12 mouse cellular contexts compared by ENCODE assay signal in genomic region chr10:75633048-75633447, GRCm38 (mm10). TPM values are rescaled to one million over a fixed set of nuclear protein-coding genes. Genes with fewer than 3 reads are reported as not detected.
DNase-seq lines count a peak whose midpoint lies in the region; ATAC-seq and TF ChIP-seq lines count a peak whose summit lies in the region.
"Had no signal": no experiment of that assay in that cellular context is flagged by ENCODE, and none has a peak within 500 bp of the region (broad histone marks: within the 10 kb centered on the region; RNA-seq: fewer than 3 reads in every experiment).

No protein-coding gene starts in this region.

- H3K4me1 ChIP-seq in hindbrain, postnatal 0 days (ENCODE audit: insufficient read depth, low read length) = no peaks in the 10 kb centered on the region; the same call in none of the 2 replicates
- peaks cover 9% of the 10 kb centered on the region for H3K4me1 ChIP-seq in hindbrain, embryonic 13.5 days (replicated peaks)
- peaks cover 13% of the 10 kb centered on the region for H3K4me1 ChIP-seq in embryonic facial prominence, embryonic 15.5 days
- no peaks in the 10 kb centered on the region for H3K4me1 ChIP-seq in limb, embryonic 14.5 days (ENCODE audit: control insufficient read depth, insufficient read depth, low read length)
- H3K4me1 ChIP-seq: hindbrain, embryonic 15.5 days; midbrain, embryonic 12.5 days had no signal

- no peak for DNase-seq in hindbrain, postnatal 0 days (ENCODE audit: low spot score)
- peak; percentile 63 for DNase-seq in NIH3T3 (ENCODE audit: low read depth)
- peak; percentile 27 for DNase-seq in limb, embryonic 14.5 days (ENCODE audit: low spot score)
- DNase-seq in cerebellum, adult 18-20 months = no peak
- DNase-seq in spleen, postnatal 10 days (ENCODE audit: low spot score in 2 of 2) = no peak

- H3K9ac ChIP-seq in hindbrain, postnatal 0 days (replicated peaks; ENCODE audit: low read length) = 0 out of 2 replicates have a peak overlapping the region, but pooled peaks have one; percentile 13
- no peak overlapping the region for H3K9ac ChIP-seq in hindbrain, embryonic 13.5 days
- no peak overlapping the region for H3K9ac ChIP-seq in embryonic facial prominence, embryonic 15.5 days
- H3K9ac ChIP-seq in limb, embryonic 14.5 days (ENCODE audit: low read depth, low read length, severe bottlenecking) = no peak overlapping the region
- H3K9ac ChIP-seq: hindbrain, embryonic 15.5 days; midbrain, embryonic 12.5 days had no signal

- TF ChIP-seq POLR2A in limb, embryonic 14.5 days (IDR thresholded peaks at IDR 0.05; ENCODE audit: borderline replicate concordance, extremely low read depth, insufficient read depth, insufficient read length) = no peak

- 51% methylated on average over 5 of the region's 5 CpGs for WGBS in hindbrain, postnatal 0 days
- 67% methylated on average over 5 of the region's 5 CpGs for WGBS in hindbrain, embryonic 13.5 days
- WGBS in embryonic facial prominence, embryonic 15.5 days = 43% methylated on average over 5 of the region's 5 CpGs
- WGBS in limb, embryonic 14.5 days = 65% methylated on average over 5 of the region's 5 CpGs

- H3K9me3 ChIP-seq in hindbrain, postnatal 0 days (ENCODE audit: low read length) = no peaks in the 10 kb centered on the region
- no peaks in the 10 kb centered on the region for H3K9me3 ChIP-seq in hindbrain, embryonic 13.5 days
- no peaks in the 10 kb centered on the region for H3K9me3 ChIP-seq in embryonic facial prominence, embryonic 15.5 days (replicated peaks)
- no peaks in the 10 kb centered on the region for H3K9me3 ChIP-seq in limb, embryonic 14.5 days (ENCODE audit: control insufficient read depth, low read length)
- H3K9me3 ChIP-seq: hindbrain, embryonic 15.5 days; midbrain, embryonic 12.5 days had no signal

- TF ChIP-seq CTCF in hindbrain, postnatal 0 days (IDR thresholded peaks at IDR 0.05; ENCODE audit: low read depth) = no peak

- H3K27me3 ChIP-seq in hindbrain, postnatal 0 days (ENCODE audit: insufficient read depth, low read length) = no peaks in the 10 kb centered on the region
- H3K27me3 ChIP-seq in hindbrain, embryonic 13.5 days = no peaks in the 10 kb centered on the region
- H3K27me3 ChIP-seq in embryonic facial prominence, embryonic 15.5 days = no peaks in the 10 kb centered on the region
- no peaks in the 10 kb centered on the region for H3K27me3 ChIP-seq in limb, embryonic 14.5 days (ENCODE audit: control insufficient read depth, insufficient read depth, low read length)
- H3K27me3 ChIP-seq: CH12.LX; hindbrain, embryonic 15.5 days; midbrain, embryonic 12.5 days had no signal

- no peaks in the 10 kb centered on the region for H3K36me3 ChIP-seq in hindbrain, postnatal 0 days (ENCODE audit: insufficient read depth, low read length)
- H3K36me3 ChIP-seq in hindbrain, embryonic 13.5 days = no peaks in the 10 kb centered on the region
- H3K36me3 ChIP-seq in embryonic facial prominence, embryonic 15.5 days = no peaks in the 10 kb centered on the region
- no peaks in the 10 kb centered on the region for H3K36me3 ChIP-seq in limb, embryonic 14.5 days (ENCODE audit: control insufficient read depth, insufficient read depth, low read length)
- H3K36me3 ChIP-seq: hindbrain, embryonic 15.5 days; midbrain, embryonic 12.5 days had no signal

- peak; percentile 57 for ATAC-seq in hindbrain, postnatal 0 days
- no peak for ATAC-seq in hindbrain, embryonic 13.5 days (ENCODE audit: low FRiP score)
- peak; percentile 76 for ATAC-seq in embryonic facial prominence, embryonic 15.5 days (ENCODE audit: insufficient number of reproducible peaks, low FRiP score, low TSS enrichment, low read depth)
- ATAC-seq in limb, embryonic 14.5 days (ENCODE audit: low FRiP score, low read depth) = peak; percentile 67
- ATAC-seq in monocyte, adult 5-6 weeks (replicated peaks; ENCODE audit: insufficient number of reproducible peaks, low FRiP score, low TSS enrichment, poor library complexity, severe bottlenecking) = no peak

- no peak overlapping the region for H3K4me2 ChIP-seq in hindbrain, postnatal 0 days (ENCODE audit: low read depth, low read length)
- H3K4me2 ChIP-seq in hindbrain, embryonic 13.5 days = no peak overlapping the region
- no peak overlapping the region for H3K4me2 ChIP-seq in embryonic facial prominence, embryonic 15.5 days (replicated peaks)
- H3K4me2 ChIP-seq in limb, embryonic 14.5 days (replicated peaks; ENCODE audit: low read depth, low read length, severe bottlenecking) = no peak overlapping the region
- H3K4me2 ChIP-seq: hindbrain, embryonic 15.5 days; midbrain, embryonic 12.5 days had no signal

- peak overlapping the region; percentile 56; the same call in 1 of the 2 replicates for H3K27ac ChIP-seq in hindbrain, postnatal 0 days
- H3K27ac ChIP-seq in hindbrain, embryonic 13.5 days = no peak overlapping the region
- H3K27ac ChIP-seq in embryonic facial prominence, embryonic 15.5 days (replicated peaks) = peak overlapping the region; percentile 39; the same call in 1 of the 2 replicates
- H3K27ac ChIP-seq in limb, embryonic 14.5 days (replicated peaks; ENCODE audit: low read depth, low read length) = no peak overlapping the region
- H3K27ac ChIP-seq: hindbrain, embryonic 15.5 days; kidney, postnatal 0 days; midbrain, embryonic 12.5 days had no signal

- H3K4me3 ChIP-seq in hindbrain, postnatal 0 days (ENCODE audit: low read length) = no peak overlapping the region
- H3K4me3 ChIP-seq in hindbrain, embryonic 13.5 days = no peak overlapping the region
- no peak overlapping the region for H3K4me3 ChIP-seq in embryonic facial prominence, embryonic 15.5 days (replicated peaks)
- no peak overlapping the region for H3K4me3 ChIP-seq in limb, embryonic 14.5 days (replicated peaks; ENCODE audit: low read length)
- H3K4me3 ChIP-seq: hindbrain, embryonic 15.5 days; midbrain, embryonic 12.5 days had no signal

RNA-seq across cellular contexts. Expression of gene Susd2, which starts 10.8 kb away (rescaled TPM):
- total RNA-seq in hindbrain, postnatal 0 days (2014; rRNA removed) = 14.4 and 14.9 TPM in 2 replicates
- 11.2 and 11.4 TPM in 2 replicates for polyA plus RNA-seq in hindbrain, postnatal 0 days (2015; fragmentation: Nextera tagmentation; extraction: Ambion mirVana)
- polyA plus RNA-seq in hindbrain, embryonic 13.5 days (2015; fragmentation: Nextera tagmentation; extraction: Ambion mirVana) = 3.8 and 4.0 TPM in 2 replicates
- polyA plus RNA-seq in embryonic facial prominence, embryonic 15.5 days (2015; fragmentation: Nextera tagmentation; extraction: Ambion mirVana) = 9.0 and 10.1 TPM in 2 replicates
- 5.3 and 5.9 TPM in 2 replicates for polyA plus RNA-seq in limb, embryonic 14.5 days (2012; rRNA removed)
- 5.2 and 6.3 TPM in 2 replicates for polyA plus RNA-seq in limb, embryonic 14.5 days (2014; fragmentation: Nextera tagmentation; extraction: Ambion mirVana)
- total RNA-seq in monocyte, adult 5-6 weeks (2017) = 0.75 TPM in 1 of 3 replicates, not detected in the others

RNA-seq across cellular contexts. Expression of gene Ggt5, which starts 43.9 kb away (rescaled TPM):
- total RNA-seq in hindbrain, postnatal 0 days (2014; rRNA removed) = 2.8 and 3.4 TPM in 2 replicates
- polyA plus RNA-seq in hindbrain, postnatal 0 days (2015; fragmentation: Nextera tagmentation; extraction: Ambion mirVana) = 2.3 TPM in 2 replicates
- polyA plus RNA-seq in hindbrain, embryonic 13.5 days (2015; fragmentation: Nextera tagmentation; extraction: Ambion mirVana) = 1.9 TPM in 2 replicates
- polyA plus RNA-seq in embryonic facial prominence, embryonic 15.5 days (2015; fragmentation: Nextera tagmentation; extraction: Ambion mirVana) = 2.8 and 3.2 TPM in 2 replicates
- 7.5 and 9.2 TPM in 2 replicates for polyA plus RNA-seq in limb, embryonic 14.5 days (2012; rRNA removed)
- 1.1 and 1.4 TPM in 2 replicates for polyA plus RNA-seq in limb, embryonic 14.5 days (2014; fragmentation: Nextera tagmentation; extraction: Ambion mirVana)
- total RNA-seq in monocyte, adult 5-6 weeks (2017) = 0.75 to 2.8 TPM (median 1.8 TPM) in 3 replicates
- total RNA-seq: CH12.LX had no signal

Comparison
In these comparisons a context has a peak if more than half of its experiments do, and no peak if none do; other contexts are left out.
1. ATAC-seq: peak in hindbrain, postnatal 0 days (single experiment), embryonic facial prominence, embryonic 15.5 days (single experiment) and limb, embryonic 14.5 days (single experiment); none in hindbrain, embryonic 13.5 days (single experiment) and monocyte, adult 5-6 weeks (single experiment).
2. H3K27ac ChIP-seq: peak in hindbrain, postnatal 0 days (single experiment) and embryonic facial prominence, embryonic 15.5 days (single experiment); none in hindbrain, embryonic 13.5 days (single experiment) and limb, embryonic 14.5 days (single experiment).
3. DNase-seq: peak in NIH3T3 (single experiment) and limb, embryonic 14.5 days (single experiment); none in hindbrain, postnatal 0 days (single experiment), cerebellum, adult 18-20 months (0 of 2) and spleen, postnatal 10 days (0 of 2).